Mouse (Mus musculus) embryonic fibroblast, embryonic 13.5 days (primary cell): ENCODE measurements around the gene Cdrt4.

Experiments
- CTCF ChIP-seq: IDR thresholded peaks from 2 replicates; pipeline ENCODE4 v1.5.1; 2011; ENCODE audit warnings: mild to moderate bottlenecking, control low read depth, low read length, moderate library complexity, borderline replicate concordance; ENCODE audit not compliant: insufficient read depth
- POLR2A ChIP-seq: IDR thresholded peaks from 2 replicates; pipeline ENCODE4 v1.6.1; 2011; ENCODE audit warnings: low read depth, mild to moderate bottlenecking, control low read depth, low read length, moderate library complexity

DNA sequence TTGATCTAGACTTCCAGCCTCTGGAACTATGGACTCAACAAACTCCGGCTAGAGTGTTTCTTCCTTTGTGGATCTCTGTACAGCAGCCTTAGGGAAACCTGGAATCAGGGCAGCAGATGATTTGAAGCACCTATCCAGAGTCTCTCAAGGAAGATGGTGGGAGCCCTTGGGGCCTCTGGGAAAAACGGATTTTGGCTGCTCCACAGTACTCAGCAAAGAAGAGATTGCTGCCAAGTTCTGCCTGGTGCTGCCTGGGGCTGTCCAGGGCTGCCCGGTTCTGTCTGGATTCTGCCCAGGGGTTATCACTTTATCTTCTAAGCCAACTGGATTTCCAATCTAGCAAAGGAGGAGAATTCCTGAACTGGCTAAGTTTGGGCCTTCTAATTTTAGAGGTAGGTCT, 58.8 kb downstream of the Cdrt4 start:
- TF ChIP-seq CTCF (no peak), POLR2A (no peak)
